Mouse (Mus musculus): Measurements from ENCODE around the gene Actl10.

GRCm38 (mm10) chr2:154563612-154564170 lies 12.1 kb downstream of the Actl10 start:
- TF ChIP-seq CTCF (IDR thresholded peaks at IDR 0.05; ENCODE audit: borderline replicate concordance, insufficient read depth, low read length), result no peak
- TF ChIP-seq POLR2A (IDR thresholded peaks at IDR 0.05; ENCODE audit: low read depth, low read length), result no peak
